Mouse (Mus musculus): Measurements from ENCODE around the gene Nectin1. TPM values are rescaled to one million over a fixed set of nuclear protein-coding genes. Genes with fewer than 3 reads are reported as not detected.

Nectin1 gene
- polyA plus RNA-seq, 1 experiment from 2014 or later: 9.7 TPM

GRCm38 (mm10) chr9:43826558-43827253, 82.9 kb downstream of the Nectin1 start:
- Histone ChIP-seq H3K4me2 (replicated peaks) (no peak overlapping the region), H3K9ac (replicated peaks) (no peak overlapping the region)
- 39% methylated on average over 8 of the region's 8 CpGs for WGBS

GRCm38 (mm10) chr9:43827593-43827992, 83.8 kb downstream of the Nectin1 start:
- no peaks in the 10 kb centered on the region for H3K9me3 ChIP-seq
- no peak overlapping the region for H3K4me3 ChIP-seq
- H3K27me3 ChIP-seq: peaks cover 9% of the 10 kb centered on the region; the same call in 1 of the 2 replicates
- H3K4me2 ChIP-seq (replicated peaks): no peak overlapping the region
- H3K27ac ChIP-seq (replicated peaks): no peak overlapping the region
- no peaks in the 10 kb centered on the region for H3K36me3 ChIP-seq
- H3K4me1 ChIP-seq: peaks cover 17% of the 10 kb centered on the region
- no peak overlapping the region for H3K9ac ChIP-seq (replicated peaks)
- 57% methylated on average over 5 of the region's 5 CpGs for WGBS
- ATAC-seq (ENCODE audit: low FRiP score, low read depth): no peak

More at GRCm38 (mm10) chr9:43826558-43827253, 82.9 kb downstream of the Nectin1 start:
- Histone ChIP-seq H3K27me3 (peaks cover 9% of the 10 kb centered on the region; the same call in 1 of the 2 replicates), H3K4me3 (no peak overlapping the region), H3K4me1 (peaks cover 17% of the 10 kb centered on the region), H3K27ac (replicated peaks) (no peak overlapping the region), H3K9me3 (no peaks in the 10 kb centered on the region), H3K36me3 (no peaks in the 10 kb centered on the region)
- ATAC-seq (ENCODE audit: low FRiP score, low read depth): peak; percentile 62; the same call in 1 of the 2 replicates

GRCm38 (mm10) chr9:43828960-43829359, 85.2 kb downstream of the Nectin1 start:
- no peaks in the 10 kb centered on the region for H3K36me3 ChIP-seq
- no peak overlapping the region for H3K4me2 ChIP-seq (replicated peaks)
- H3K27ac ChIP-seq (replicated peaks): no peak overlapping the region
- WGBS: 76% methylated on average over 6 of the region's 6 CpGs
- no peaks in the 10 kb centered on the region for H3K9me3 ChIP-seq
- H3K4me3 ChIP-seq: no peak overlapping the region
- no peak for ATAC-seq (ENCODE audit: low FRiP score, low read depth)
- no peak overlapping the region for H3K9ac ChIP-seq (replicated peaks)
- peaks cover 9% of the 10 kb centered on the region; the same call in 1 of the 2 replicates for H3K27me3 ChIP-seq
- peaks cover 18% of the 10 kb centered on the region for H3K4me1 ChIP-seq

GRCm38 (mm10) chr9:43833232-43833631, 89.4 kb downstream of the Nectin1 start:
- ATAC-seq (ENCODE audit: low FRiP score, low read depth): no peak
- WGBS: 90% methylated on average over 8 of the region's 8 CpGs

GRCm38 (mm10) chr9:43834283-43834682, 90.5 kb downstream of the Nectin1 start:
- 69% methylated on average over 13 of the region's 13 CpGs for WGBS
- Histone ChIP-seq H3K4me2 (replicated peaks) (no peak overlapping the region), H3K9ac (replicated peaks) (no peak overlapping the region), H3K4me1 (peaks cover 16% of the 10 kb centered on the region; the same call in 1 of the 2 replicates), H3K27me3 (no peaks in the 10 kb centered on the region), H3K9me3 (peaks cover 3% of the 10 kb centered on the region; the same call in 1 of the 2 replicates), H3K36me3 (no peaks in the 10 kb centered on the region), H3K27ac (replicated peaks) (no peak overlapping the region), H3K4me3 (no peak overlapping the region)
- peak; percentile 38; the same call in 1 of the 2 replicates for ATAC-seq (ENCODE audit: low FRiP score, low read depth)

More at GRCm38 (mm10) chr9:43833232-43833631, 89.4 kb downstream of the Nectin1 start:
- Histone ChIP-seq H3K9ac (replicated peaks) (no peak overlapping the region), H3K4me1 (peaks cover 17% of the 10 kb centered on the region; the same call in 1 of the 2 replicates), H3K27me3 (peaks cover 8% of the 10 kb centered on the region; the same call in 1 of the 2 replicates), H3K4me2 (replicated peaks) (no peak overlapping the region), H3K27ac (replicated peaks) (no peak overlapping the region), H3K9me3 (peaks cover 3% of the 10 kb centered on the region; the same call in 1 of the 2 replicates), H3K36me3 (no peaks in the 10 kb centered on the region), H3K4me3 (no peak overlapping the region)

GRCm38 (mm10) chr9:43838561-43838960, 94.8 kb downstream of the Nectin1 start:
- Histone ChIP-seq H3K36me3 (no peaks in the 10 kb centered on the region), H3K4me3 (no peak overlapping the region), H3K27ac (replicated peaks) (no peak overlapping the region), H3K9me3 (peaks cover 3% of the 10 kb centered on the region; the same call in 1 of the 2 replicates), H3K4me1 (peaks cover 30% of the 10 kb centered on the region), H3K4me2 (replicated peaks) (no peak overlapping the region), H3K9ac (replicated peaks) (no peak overlapping the region), H3K27me3 (no peaks in the 10 kb centered on the region; the same call in 1 of the 2 replicates)
- ATAC-seq (ENCODE audit: low FRiP score, low read depth): no peak
- WGBS: 80% methylated on average over 2 of the region's 2 CpGs

GRCm38 (mm10) chr9:43842921-43843577, 99.3 kb downstream of the Nectin1 start:
- Histone ChIP-seq H3K4me1 (peaks cover 35% of the 10 kb centered on the region), H3K4me3 (no peak overlapping the region), H3K27me3 (peaks cover 35% of the 10 kb centered on the region), H3K4me2 (replicated peaks) (peak overlapping the region; percentile 23), H3K9ac (replicated peaks) (no peak overlapping the region), H3K36me3 (no peaks in the 10 kb centered on the region), H3K27ac (replicated peaks) (peak overlapping the region; percentile 6; the same call in 1 of the 2 replicates), H3K9me3 (peaks cover under 1% of the 10 kb centered on the region; the same call in 1 of the 2 replicates)
- WGBS: 4% methylated on average over 7 of the region's 8 CpGs
- ATAC-seq (ENCODE audit: low FRiP score, low read depth): peak; percentile 68

GRCm38 (mm10) chr9:43843711-43844127, 99.9 kb downstream of the Nectin1 start:
- H3K27ac ChIP-seq (replicated peaks): 0 out of 2 replicates have a peak overlapping the region, but pooled peaks have one; percentile 30
- H3K27me3 ChIP-seq: peaks cover 38% of the 10 kb centered on the region
- H3K4me1 ChIP-seq: peaks cover 35% of the 10 kb centered on the region
- H3K4me2 ChIP-seq (replicated peaks): 0 out of 2 replicates have a peak overlapping the region, but pooled peaks have one; percentile 23
- 6% methylated on average over 3 of the region's 3 CpGs for WGBS
- ATAC-seq (ENCODE audit: low FRiP score, low read depth): peak; percentile 55; the same call in 1 of the 2 replicates
- no peak overlapping the region for H3K4me3 ChIP-seq
- H3K9ac ChIP-seq (replicated peaks): no peak overlapping the region; the same call in 1 of the 2 replicates
- H3K9me3 ChIP-seq: no peaks in the 10 kb centered on the region
- no peaks in the 10 kb centered on the region for H3K36me3 ChIP-seq

- WGBS: 8% methylated on average over 17 of the region's 17 CpGs
Observed at GRCm38 (mm10) chr9:43845660-43846455, 102.1 kb downstream of the Nectin1 start.

GRCm38 (mm10) chr9:43847861-43848260, 104.1 kb downstream of the Nectin1 start:
- Histone ChIP-seq H3K4me2 (replicated peaks) (no peak overlapping the region), H3K4me3 (no peak overlapping the region), H3K9me3 (no peaks in the 10 kb centered on the region), H3K36me3 (no peaks in the 10 kb centered on the region), H3K27ac (replicated peaks) (no peak overlapping the region), H3K27me3 (peaks cover 42% of the 10 kb centered on the region), H3K4me1 (peaks cover 29% of the 10 kb centered on the region), H3K9ac (replicated peaks) (no peak overlapping the region)
- no peak for ATAC-seq (ENCODE audit: low FRiP score, low read depth)
- 63% methylated on average over 5 of the region's 5 CpGs for WGBS

More at GRCm38 (mm10) chr9:43845660-43846455, 102.1 kb downstream of the Nectin1 start:
- no peak overlapping the region; the same call in 1 of the 2 replicates for H3K4me2 ChIP-seq (replicated peaks)
- H3K27me3 ChIP-seq: peaks cover 42% of the 10 kb centered on the region
- H3K4me3 ChIP-seq: no peak overlapping the region
- no peaks in the 10 kb centered on the region for H3K9me3 ChIP-seq
- H3K27ac ChIP-seq (replicated peaks): no peak overlapping the region
- no peaks in the 10 kb centered on the region for H3K36me3 ChIP-seq
- ATAC-seq (ENCODE audit: low FRiP score, low read depth): no peak
- no peak overlapping the region for H3K9ac ChIP-seq (replicated peaks)
- H3K4me1 ChIP-seq: peaks cover 35% of the 10 kb centered on the region

GRCm38 (mm10) chr9:43850281-43850680, 106.5 kb downstream of the Nectin1 start:
- whole genome bisulfite sequencing: 81% methylated on average over 8 of the region's 8 CpGs
- Histone ChIP-seq H3K27ac (replicated peaks) (no peak overlapping the region), H3K36me3 (no peaks in the 10 kb centered on the region), H3K9me3 (no peaks in the 10 kb centered on the region), H3K4me2 (replicated peaks) (no peak overlapping the region), H3K4me1 (peaks cover 13% of the 10 kb centered on the region), H3K4me3 (no peak overlapping the region), H3K27me3 (peaks cover 31% of the 10 kb centered on the region), H3K9ac (replicated peaks) (no peak overlapping the region)
- no peak for ATAC-seq (ENCODE audit: low FRiP score, low read depth)

Measured in midbrain, embryonic 12.5 days (tissue).